Mouse (Mus musculus): ENCODE data around the gene Man2a1. TPM values are rescaled to one million over a fixed set of nuclear protein-coding genes. Genes with fewer than 3 reads are reported as not detected.
A peak's percentile ranks its signal among the peaks of the same experiment; 100 is the strongest.

The Man2a1 gene
- total RNA-seq, 2 experiments from 2014 or later: 14.6 to 16.2 TPM

DNA sequence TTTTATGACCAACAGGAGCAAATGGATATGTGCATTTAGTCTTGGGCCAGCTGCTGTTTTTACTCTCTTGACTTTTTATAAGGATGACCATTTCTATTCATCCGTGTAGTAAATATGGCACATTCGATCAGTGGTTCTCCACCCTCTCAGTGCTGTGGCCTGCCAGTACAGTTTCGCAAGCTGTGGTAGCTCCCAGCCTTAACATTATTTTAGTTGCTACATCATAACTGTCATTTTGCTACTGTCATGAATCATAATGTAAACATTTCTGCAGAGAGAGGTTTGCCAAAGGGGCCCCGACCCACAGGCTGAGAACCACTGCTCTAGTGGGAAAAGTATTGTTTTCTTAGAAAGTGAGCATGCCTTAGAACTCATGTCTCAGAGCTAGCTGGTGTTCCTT, 59.1 kb downstream of the Man2a1 start:
- no peak for DNase-seq (ENCODE audit: low spot score in 2 of 2)
- no peak overlapping the region for H3K4me3 ChIP-seq
- no peak for TF ChIP-seq CTCF (conservative IDR thresholded peaks at IDR 0.05)
- H3K27ac ChIP-seq: no peak overlapping the region

DNA sequence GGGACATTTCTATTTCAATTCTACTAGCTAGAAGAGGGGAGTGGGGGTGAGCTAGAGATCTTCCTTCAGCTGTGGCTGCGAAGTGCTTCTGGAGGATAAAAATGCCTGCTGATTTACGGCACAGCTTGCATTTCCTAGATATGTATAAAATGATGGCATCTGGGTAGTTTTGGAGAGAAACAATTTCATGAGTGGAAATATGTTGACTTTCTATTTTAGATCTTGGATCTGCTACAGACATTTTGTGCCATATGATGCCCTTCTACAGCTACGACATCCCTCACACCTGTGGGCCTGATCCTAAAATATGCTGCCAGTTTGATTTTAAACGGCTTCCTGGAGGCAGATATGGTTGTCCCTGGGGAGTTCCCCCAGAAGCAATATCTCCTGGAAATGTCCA, 66.0 kb downstream of the Man2a1 start:
- H3K27ac ChIP-seq: no peak overlapping the region
- no peak overlapping the region for H3K4me3 ChIP-seq
- DNase-seq (ENCODE audit: low spot score in 2 of 2): peak in 1 of 2 experiments; percentile 13
- no peak for TF ChIP-seq CTCF (conservative IDR thresholded peaks at IDR 0.05)

- Histone ChIP-seq H3K27ac (no peak overlapping the region), H3K4me3 (no peak overlapping the region)
- no peak for TF ChIP-seq CTCF (conservative IDR thresholded peaks at IDR 0.05)
- DNase-seq (ENCODE audit: low spot score in 2 of 2): no peak
Measured at GRCm38 (mm10) chr17:64668504-64668903, 68.0 kb downstream of the Man2a1 start.

- TF ChIP-seq CTCF (conservative IDR thresholded peaks at IDR 0.05): no peak
Measured at GRCm38 (mm10) chr17:64674401-64674800, 73.9 kb downstream of the Man2a1 start.

GRCm38 (mm10) chr17:64674980-64675379, 74.4 kb downstream of the Man2a1 start:
- TF ChIP-seq CTCF (conservative IDR thresholded peaks at IDR 0.05): no peak
- Histone ChIP-seq H3K4me3 (no peak overlapping the region), H3K27ac (no peak overlapping the region)
- DNase-seq (ENCODE audit: low spot score in 2 of 2): no peak

More at GRCm38 (mm10) chr17:64674401-64674800, 73.9 kb downstream of the Man2a1 start:
- Histone ChIP-seq H3K27ac (no peak overlapping the region), H3K4me3 (no peak overlapping the region)
- DNase-seq (ENCODE audit: low spot score in 2 of 2): no peak

DNA sequence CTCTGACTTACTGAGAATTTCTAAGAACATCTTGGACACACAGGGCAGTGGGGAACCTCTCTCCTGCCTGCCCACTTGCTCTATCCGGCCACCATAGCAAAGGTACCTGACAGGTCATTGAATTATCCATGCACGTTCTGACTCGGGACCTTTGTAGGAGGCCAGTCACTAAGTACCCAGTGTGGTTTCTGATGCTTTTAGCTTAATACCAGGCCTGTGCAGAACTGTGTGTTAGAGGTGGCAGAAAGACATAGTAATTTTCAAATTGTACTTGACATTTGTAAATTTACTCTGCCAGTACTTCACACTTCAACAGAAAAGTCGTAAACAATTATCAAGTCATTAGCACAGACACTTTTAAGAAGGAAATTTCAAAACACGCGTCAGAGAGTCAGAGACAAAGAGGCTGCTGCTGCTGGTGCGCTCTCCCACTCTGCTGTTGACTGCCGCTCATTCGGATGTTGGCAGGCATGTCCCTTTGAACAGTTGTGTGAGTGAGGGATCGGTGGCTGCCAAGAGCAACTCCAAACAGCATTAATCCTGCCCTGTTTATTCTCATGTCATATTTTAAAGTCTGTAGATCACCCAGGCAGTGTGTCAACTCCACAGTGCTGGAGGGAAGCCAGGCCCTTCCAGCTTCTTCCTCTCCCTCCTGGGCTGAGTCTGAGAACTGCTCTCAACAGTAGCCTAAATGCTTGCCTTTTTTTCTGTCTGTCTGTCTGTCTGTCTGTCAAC, 76.4 kb downstream of the Man2a1 start:
- no peak for TF ChIP-seq CTCF (conservative IDR thresholded peaks at IDR 0.05)
- Histone ChIP-seq H3K4me3 (no peak overlapping the region), H3K27ac (no peak overlapping the region)
- peak; percentile 36 to 52 for DNase-seq (ENCODE audit: low spot score in 2 of 2)

- Histone ChIP-seq H3K27ac (no peak overlapping the region), H3K4me3 (no peak overlapping the region)
- DNase-seq (ENCODE audit: low spot score in 2 of 2): no peak
- no peak for TF ChIP-seq CTCF (conservative IDR thresholded peaks at IDR 0.05)
Measured at GRCm38 (mm10) chr17:64681461-64681860, 80.9 kb downstream of the Man2a1 start.

GRCm38 (mm10) chr17:64681927-64682326, 81.4 kb downstream of the Man2a1 start:
- Histone ChIP-seq H3K4me3 (no peak overlapping the region), H3K27ac (no peak overlapping the region)
- no peak for TF ChIP-seq CTCF (conservative IDR thresholded peaks at IDR 0.05)
- no peak for DNase-seq (ENCODE audit: low spot score in 2 of 2)

DNA sequence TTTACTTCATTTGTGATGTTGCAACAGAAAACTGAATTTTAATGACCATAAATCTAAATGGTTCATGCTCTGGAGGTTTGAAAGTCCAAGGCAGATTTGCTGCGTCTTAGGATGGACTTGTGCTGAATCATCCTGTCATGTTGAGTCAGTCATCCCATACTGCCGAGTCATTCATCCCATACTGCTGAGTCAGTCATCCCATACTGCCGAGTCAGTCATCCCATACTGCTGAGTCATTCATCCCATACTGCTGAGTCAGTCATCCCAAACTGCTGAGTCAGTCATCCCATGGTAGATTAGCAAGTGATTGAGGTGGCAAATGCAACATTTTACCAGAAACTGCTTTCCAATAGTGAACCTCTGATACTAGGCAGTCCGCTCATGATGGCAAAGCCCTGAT, 83.6 kb downstream of the Man2a1 start:
- no peak for TF ChIP-seq CTCF (conservative IDR thresholded peaks at IDR 0.05)
- H3K27ac ChIP-seq: no peak overlapping the region
- H3K4me3 ChIP-seq: no peak overlapping the region
- DNase-seq (ENCODE audit: low spot score in 2 of 2): no peak

DNA sequence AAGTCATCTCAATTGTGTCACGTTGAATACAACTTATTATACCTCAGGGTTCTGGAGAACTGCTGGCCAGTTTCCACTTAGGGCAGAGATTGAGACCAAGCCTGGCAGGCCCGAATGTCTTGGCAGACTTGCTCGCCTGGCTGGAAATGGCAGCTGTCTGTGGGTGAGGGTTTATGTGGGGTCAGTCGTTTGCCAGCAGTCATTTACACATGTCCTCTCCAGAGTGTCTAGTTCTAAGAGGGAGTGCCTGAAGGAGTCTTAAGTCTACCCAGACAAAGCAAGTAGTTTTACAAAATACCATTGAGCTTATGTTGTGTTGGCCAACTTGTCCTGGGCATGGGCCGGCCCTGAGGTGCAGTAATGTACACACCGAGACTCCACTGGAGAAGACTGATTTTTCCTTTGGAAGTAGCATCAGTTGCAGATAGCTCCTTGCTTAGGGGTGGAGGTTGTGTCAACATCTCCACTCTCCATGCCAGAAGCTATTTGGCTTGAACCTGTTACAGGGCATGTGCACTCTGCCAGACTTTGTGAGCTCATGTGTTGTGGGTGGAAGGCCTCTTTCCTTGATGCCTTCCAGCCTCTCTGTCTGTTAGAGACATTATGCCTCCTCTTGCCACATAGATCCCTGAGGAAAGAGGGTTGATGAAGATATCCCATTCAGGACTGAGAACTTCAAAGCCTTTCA, 84.8 kb downstream of the Man2a1 start:
- H3K4me3 ChIP-seq: no peak overlapping the region
- TF ChIP-seq CTCF (conservative IDR thresholded peaks at IDR 0.05): no peak
- no peak overlapping the region for H3K27ac ChIP-seq
- no peak for DNase-seq (ENCODE audit: low spot score in 2 of 2)

DNA sequence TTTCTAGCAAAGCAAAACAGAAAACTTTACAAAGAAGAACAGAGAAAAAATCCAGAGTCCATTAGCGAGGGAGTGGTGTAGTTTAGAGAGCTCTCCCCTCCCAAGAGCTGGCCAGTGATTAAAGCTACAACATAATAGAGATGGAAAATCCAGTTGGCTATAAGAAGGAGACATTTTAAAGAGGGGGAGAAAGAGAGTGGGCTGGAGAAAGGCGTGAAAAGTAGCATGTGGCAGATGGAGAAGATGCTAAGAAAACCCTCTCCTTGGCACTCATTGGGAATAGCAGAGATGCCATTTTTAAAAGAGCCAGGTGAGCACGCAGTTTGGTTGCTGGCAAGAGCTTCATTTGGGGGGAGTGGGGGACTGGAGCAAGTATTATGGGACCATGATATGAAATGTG, 89.1 kb downstream of the Man2a1 start:
- TF ChIP-seq CTCF (conservative IDR thresholded peaks at IDR 0.05): no peak
- no peak for DNase-seq (ENCODE audit: low spot score in 2 of 2)
- Histone ChIP-seq H3K27ac (no peak overlapping the region), H3K4me3 (no peak overlapping the region)

DNA sequence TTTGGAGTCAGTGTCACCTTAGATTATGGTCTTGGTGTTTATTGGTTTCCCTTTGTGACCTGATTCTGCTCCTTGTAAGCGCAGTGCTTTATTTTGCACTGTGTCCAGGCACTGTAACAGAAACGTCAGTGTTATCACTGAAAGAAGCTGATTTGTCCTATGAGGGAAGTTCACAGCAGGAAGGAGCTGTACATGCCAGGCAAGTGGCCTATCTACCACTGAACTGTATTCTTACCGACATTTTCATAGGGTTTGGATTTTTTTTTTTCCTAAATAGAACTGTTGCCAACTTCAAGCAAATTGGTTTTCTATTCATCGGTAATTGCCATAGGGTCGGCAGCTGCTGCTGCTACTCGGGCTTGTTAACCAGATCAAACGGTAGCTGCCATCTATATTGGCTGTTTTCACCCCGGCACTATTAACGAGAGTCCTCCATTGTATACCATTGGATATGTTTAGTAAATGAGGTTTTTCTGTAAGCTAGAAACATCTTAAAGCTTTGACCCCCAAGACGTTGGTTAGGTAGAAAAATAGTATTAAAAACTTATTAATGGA, 96.8 kb downstream of the Man2a1 start:
- no peak overlapping the region for H3K27ac ChIP-seq
- TF ChIP-seq CTCF (conservative IDR thresholded peaks at IDR 0.05): no peak
- no peak for DNase-seq (ENCODE audit: low spot score in 2 of 2)
- no peak overlapping the region for H3K4me3 ChIP-seq

DNA sequence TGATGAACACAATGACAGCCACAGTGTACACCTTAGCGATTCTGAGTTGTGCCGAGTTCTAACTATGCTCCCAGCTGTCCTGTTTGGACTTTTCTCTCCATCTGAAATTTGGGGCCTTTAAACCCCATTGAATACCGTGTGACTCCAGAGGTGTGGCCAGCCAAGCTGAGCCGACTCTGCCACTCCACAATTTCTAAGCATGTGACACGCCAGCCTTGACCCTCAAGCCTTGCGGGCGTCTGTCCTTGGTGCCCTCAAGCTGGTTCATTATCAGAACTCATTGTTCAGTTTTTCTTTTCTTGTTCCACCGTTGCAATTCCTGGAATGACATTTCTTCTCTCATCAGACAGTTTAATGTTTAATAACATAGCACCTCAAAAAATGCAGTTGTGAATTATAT, 98.0 kb downstream of the Man2a1 start:
- Histone ChIP-seq H3K4me3 (no peak overlapping the region), H3K27ac (no peak overlapping the region)
- no peak for TF ChIP-seq CTCF (conservative IDR thresholded peaks at IDR 0.05)
- no peak for DNase-seq (ENCODE audit: low spot score in 2 of 2)
